Mouse (Mus musculus) kidney, embryonic 14.5 days (tissue): ENCODE results near the gene Fgfr1op2. TPM values are rescaled to one million over a fixed set of nuclear protein-coding genes. Genes with fewer than 3 reads are reported as not detected.
A peak's percentile ranks its signal among the peaks of the same experiment; 100 is the strongest.

ENCODE experiments used
- ATAC-seq: fragments of 200-750 bp; cut with Nextera tagmentation; 2 replicates; pipeline ENCODE4 v1.8.0; 2017; ENCODE audit warnings: moderate number of reproducible peaks, mild to moderate bottlenecking, moderate TSS enrichment, moderate library complexity; ENCODE audit not compliant: low FRiP score, low TSS enrichment
- H3K27ac ChIP-seq: fragments of 300-500 bp; sonication (generic); 2 replicates; pipeline ENCODE4 v1.5.1; 2014; ENCODE audit warnings: low read depth, mild to moderate bottlenecking, low read length, moderate library complexity, mixed read lengths
- H3K27me3 ChIP-seq: fragments of 300-500 bp; sonication (generic); 2 replicates; pipeline ENCODE4 v1.6.1; 2014; ENCODE audit warnings: mild to moderate bottlenecking, low read length; ENCODE audit not compliant: control insufficient read depth, insufficient read depth
- H3K36me3 ChIP-seq: fragments of 300-500 bp; sonication (generic); 2 replicates; pipeline ENCODE4 v1.6.1; 2014; ENCODE audit warnings: low read length, mixed read lengths; ENCODE audit not compliant: control insufficient read depth, insufficient read depth
- H3K4me1 ChIP-seq: fragments of 300-500 bp; sonication (generic); 2 replicates; pipeline ENCODE4 v1.6.1; 2014; ENCODE audit warnings: low read length, mixed read lengths; ENCODE audit not compliant: control insufficient read depth, insufficient read depth
- H3K4me2 ChIP-seq: fragments of 300-500 bp; sonication (generic); replicated peaks from 2 replicates; pipeline ENCODE4 v1.6.1; 2014; ENCODE audit warnings: low read depth, mild to moderate bottlenecking, low read length
- H3K4me3 ChIP-seq: fragments of 300-500 bp; sonication (generic); 2 replicates; pipeline ENCODE4 v1.5.1; 2014; ENCODE audit warnings: mild to moderate bottlenecking, low read length
- H3K9ac ChIP-seq: fragments of 300-500 bp; sonication (generic); 2 replicates; pipeline ENCODE4 v1.6.1; 2014; ENCODE audit warnings: low read depth, mild to moderate bottlenecking, low read length, moderate library complexity
- H3K9me3 ChIP-seq: fragments of 300-500 bp; sonication (generic); 2 replicates; pipeline ENCODE4 v1.6.1; 2016; ENCODE audit warnings: low read length; ENCODE audit not compliant: control insufficient read depth
- WGBS: fragments of 180-500 bp; shearing (Covaris S2); extraction: QIAGEN DNeasy Blood & Tissue Kit; methylation state at CpG from one replicate; pipeline ENCODE4 v1.1.7; 2014; 5-methylcytosine and 5-hydroxymethylcytosine counted together
- polyA plus RNA-seq: library from polyadenylated mRNA; unstranded; fragments of >200 nt; fragmentation: Nextera tagmentation; extraction: Ambion mirVana; gene quantifications from 2 replicates; pipeline ENCODE4 v1.2.1, GENCODE M21; 2014

The Fgfr1op2 gene
- polyA plus RNA-seq: 83.1 and 100 TPM in 2 replicates

- Histone ChIP-seq H3K9ac (peak within 1 kb of the TSS; percentile 86), H3K27me3 (no peaks in the 10 kb centered on the region), H3K4me1 (peaks cover 31% of the 10 kb centered on the region), H3K4me3 (peak within 1 kb of the TSS; percentile 84), H3K36me3 (peaks cover 3% of the 10 kb centered on the region; the same call in 1 of the 2 replicates), H3K27ac (peak within 1 kb of the TSS; percentile 96), H3K9me3 (no peaks in the 10 kb centered on the region), H3K4me2 (peak within 1 kb of the TSS; percentile 80)
- no peak for ATAC-seq
- under 1% methylated on average over 13 of the region's 13 CpGs for WGBS
Measured at GRCm38 (mm10) chr6:146576903-146577302, at the start of gene Fgfr1op2. Fgfr1op2 (plus strand) TSS chr6:146577203.

GRCm38 (mm10) chr6:146527537-146527936 is 49.5 kb upstream of the Fgfr1op2 start:
- H3K4me2 ChIP-seq: no peak overlapping the region
- H3K9me3 ChIP-seq: peaks cover 5% of the 10 kb centered on the region; the same call in 1 of the 2 replicates
- no peak overlapping the region for H3K9ac ChIP-seq
- no peak for ATAC-seq
- no peaks in the 10 kb centered on the region for H3K36me3 ChIP-seq
- H3K27ac ChIP-seq: no peak overlapping the region
- WGBS: 74% methylated on average over 2 of the region's 2 CpGs
- H3K27me3 ChIP-seq: no peaks in the 10 kb centered on the region
- H3K4me3 ChIP-seq: no peak overlapping the region
- H3K4me1 ChIP-seq: peaks cover 4% of the 10 kb centered on the region; the same call in 1 of the 2 replicates

DNA sequence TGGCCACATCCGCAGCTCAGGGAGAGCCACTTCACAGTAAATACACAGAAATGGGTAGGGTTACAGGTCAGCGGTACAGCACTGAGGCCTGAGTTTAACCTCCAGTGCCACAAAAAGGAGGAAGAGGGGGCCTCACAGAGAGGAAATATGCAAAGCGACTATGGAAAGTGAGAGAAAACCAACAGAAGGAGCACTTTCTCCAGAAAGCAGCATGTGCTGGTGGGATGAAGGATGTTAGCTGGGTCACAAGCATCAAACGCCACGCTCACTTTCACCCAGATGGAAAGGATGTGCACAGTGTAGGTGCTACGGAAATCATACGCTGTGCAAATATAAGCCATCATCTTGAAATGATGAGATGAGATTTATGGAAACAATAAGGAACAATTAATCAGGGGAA is 46.6 kb upstream of the Fgfr1op2 start:
- Histone ChIP-seq H3K4me2 (no peak overlapping the region), H3K9me3 (no peaks in the 10 kb centered on the region), H3K36me3 (no peaks in the 10 kb centered on the region), H3K4me3 (no peak overlapping the region), H3K9ac (no peak overlapping the region), H3K4me1 (peaks cover 4% of the 10 kb centered on the region; the same call in 1 of the 2 replicates), H3K27ac (peak overlapping the region; percentile 48; the same call in 1 of the 2 replicates), H3K27me3 (no peaks in the 10 kb centered on the region)
- 16% methylated on average over 7 of the region's 7 CpGs for WGBS
- peak; percentile 67 for ATAC-seq

- H3K4me1 ChIP-seq: peaks cover 4% of the 10 kb centered on the region; the same call in 1 of the 2 replicates
- no peaks in the 10 kb centered on the region for H3K9me3 ChIP-seq
- H3K36me3 ChIP-seq: no peaks in the 10 kb centered on the region
- H3K4me2 ChIP-seq: no peak overlapping the region
- H3K27ac ChIP-seq: no peak overlapping the region
- H3K27me3 ChIP-seq: no peaks in the 10 kb centered on the region
- 6% methylated on average over 5 of the region's 5 CpGs for WGBS
- H3K9ac ChIP-seq: no peak overlapping the region
- H3K4me3 ChIP-seq: no peak overlapping the region
- ATAC-seq: peak; percentile 92
Measured at GRCm38 (mm10) chr6:146530769-146531168, 46.2 kb upstream of the Fgfr1op2 start.

GRCm38 (mm10) chr6:146533146-146533545 is 43.9 kb upstream of the Fgfr1op2 start:
- no peaks in the 10 kb centered on the region for H3K27me3 ChIP-seq
- no peaks in the 10 kb centered on the region for H3K36me3 ChIP-seq
- WGBS: 60% methylated on average over 4 of the region's 4 CpGs
- H3K9ac ChIP-seq: no peak overlapping the region
- no peak overlapping the region for H3K4me3 ChIP-seq
- 0 out of 2 replicates have a peak, but pooled peaks cover 3% of the 10 kb centered on the region for H3K9me3 ChIP-seq
- peaks cover 4% of the 10 kb centered on the region; the same call in 1 of the 2 replicates for H3K4me1 ChIP-seq
- no peak for ATAC-seq
- no peak overlapping the region for H3K4me2 ChIP-seq
- no peak overlapping the region for H3K27ac ChIP-seq

- no peak overlapping the region for H3K27ac ChIP-seq
- no peak overlapping the region for H3K9ac ChIP-seq
- no peak overlapping the region for H3K4me2 ChIP-seq
- H3K27me3 ChIP-seq: no peaks in the 10 kb centered on the region
- no peak overlapping the region for H3K4me3 ChIP-seq
- H3K4me1 ChIP-seq: no peaks in the 10 kb centered on the region
- H3K36me3 ChIP-seq: no peaks in the 10 kb centered on the region
- H3K9me3 ChIP-seq: 0 out of 2 replicates have a peak, but pooled peaks cover 3% of the 10 kb centered on the region
- ATAC-seq: no peak
- WGBS: 95% methylated on average over 5 of the region's 5 CpGs
Measured at GRCm38 (mm10) chr6:146535501-146535900, 41.5 kb upstream of the Fgfr1op2 start.

GRCm38 (mm10) chr6:146537111-146537510 is 39.9 kb upstream of the Fgfr1op2 start:
- Histone ChIP-seq H3K27me3 (no peaks in the 10 kb centered on the region), H3K4me3 (no peak overlapping the region), H3K4me2 (no peak overlapping the region), H3K9me3 (0 out of 2 replicates have a peak, but pooled peaks cover 3% of the 10 kb centered on the region), H3K4me1 (no peaks in the 10 kb centered on the region), H3K36me3 (no peaks in the 10 kb centered on the region), H3K27ac (no peak overlapping the region), H3K9ac (no peak overlapping the region)
- no peak for ATAC-seq
- 91% methylated on average over 4 of the region's 4 CpGs for WGBS

GRCm38 (mm10) chr6:146538071-146538470 is 38.9 kb upstream of the Fgfr1op2 start:
- no peaks in the 10 kb centered on the region for H3K27me3 ChIP-seq
- H3K4me1 ChIP-seq: no peaks in the 10 kb centered on the region
- ATAC-seq: no peak
- H3K9me3 ChIP-seq: 0 out of 2 replicates have a peak, but pooled peaks cover 3% of the 10 kb centered on the region
- no peak overlapping the region for H3K9ac ChIP-seq
- no peak overlapping the region for H3K27ac ChIP-seq
- no peaks in the 10 kb centered on the region for H3K36me3 ChIP-seq
- H3K4me2 ChIP-seq: no peak overlapping the region
- WGBS: 69% methylated on average over 2 of the region's 2 CpGs
- no peak overlapping the region for H3K4me3 ChIP-seq

GRCm38 (mm10) chr6:146538661-146539060 is 38.3 kb upstream of the Fgfr1op2 start:
- Histone ChIP-seq H3K36me3 (no peaks in the 10 kb centered on the region), H3K27ac (no peak overlapping the region), H3K9me3 (0 out of 2 replicates have a peak, but pooled peaks cover 3% of the 10 kb centered on the region), H3K4me1 (no peaks in the 10 kb centered on the region), H3K27me3 (no peaks in the 10 kb centered on the region), H3K9ac (no peak overlapping the region), H3K4me3 (no peak overlapping the region), H3K4me2 (no peak overlapping the region)
- no peak for ATAC-seq
- 74% methylated on average over 4 of the region's 4 CpGs for WGBS
